Mouse (Mus musculus): ENCODE data around the gene Slc24a3.

The Slc24a3 gene

DNA sequence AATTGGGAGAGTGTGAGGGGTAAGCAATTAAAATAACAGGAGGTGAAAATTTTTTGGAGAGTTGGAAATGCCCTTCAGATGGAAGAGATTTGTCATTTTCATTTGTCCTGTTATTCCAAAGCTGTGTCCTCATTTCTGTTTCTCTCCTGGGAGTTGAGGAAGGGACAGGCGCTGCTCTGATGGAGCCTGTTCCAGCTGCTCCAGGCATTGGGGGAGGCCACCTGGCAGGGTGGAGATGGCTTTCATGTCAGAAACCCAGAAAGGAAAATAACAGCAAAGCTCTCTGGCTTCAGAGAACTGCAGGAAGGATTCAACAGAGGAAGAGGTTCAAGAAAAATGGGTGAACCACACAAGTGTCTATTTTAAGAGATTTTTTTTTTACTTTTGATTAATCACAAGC lies 186.2 kb downstream of the Slc24a3 start:
- no peak for DNase-seq (ENCODE audit: low read depth, low spot score)

DNA sequence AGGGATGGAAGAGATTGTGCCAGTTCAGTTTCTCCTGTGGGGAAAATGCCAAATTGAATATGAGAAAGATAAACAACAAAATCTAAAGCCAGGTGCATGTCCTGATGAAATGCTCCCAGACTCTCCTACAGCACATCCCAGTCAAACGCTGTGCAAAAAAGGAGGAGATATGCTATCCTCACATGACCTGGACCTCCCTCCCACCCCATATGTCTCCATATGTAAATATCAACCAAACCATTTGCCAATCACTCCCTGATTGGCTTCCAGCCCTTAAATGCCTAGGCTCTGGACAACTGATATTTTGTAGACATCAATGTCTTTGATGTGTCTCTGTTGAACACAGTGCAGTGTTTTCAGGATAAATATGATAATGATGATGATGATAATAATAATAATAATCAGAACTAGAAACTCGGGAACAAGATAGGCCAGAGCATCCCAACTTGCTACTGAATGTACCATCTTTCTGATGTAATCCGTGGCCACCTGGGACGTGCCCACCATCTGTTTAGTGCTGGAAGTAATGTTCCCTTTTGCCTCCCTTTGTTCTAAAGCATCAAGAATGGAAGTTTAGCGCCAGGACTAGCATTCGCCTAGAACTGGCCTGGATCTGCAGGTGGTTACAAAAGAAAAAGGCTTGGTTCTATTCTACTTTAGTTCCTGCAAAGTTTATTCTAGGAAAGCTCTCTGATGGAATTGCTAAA lies 190.8 kb downstream of the Slc24a3 start:
- no peak for DNase-seq (ENCODE audit: low read depth, low spot score)

DNA sequence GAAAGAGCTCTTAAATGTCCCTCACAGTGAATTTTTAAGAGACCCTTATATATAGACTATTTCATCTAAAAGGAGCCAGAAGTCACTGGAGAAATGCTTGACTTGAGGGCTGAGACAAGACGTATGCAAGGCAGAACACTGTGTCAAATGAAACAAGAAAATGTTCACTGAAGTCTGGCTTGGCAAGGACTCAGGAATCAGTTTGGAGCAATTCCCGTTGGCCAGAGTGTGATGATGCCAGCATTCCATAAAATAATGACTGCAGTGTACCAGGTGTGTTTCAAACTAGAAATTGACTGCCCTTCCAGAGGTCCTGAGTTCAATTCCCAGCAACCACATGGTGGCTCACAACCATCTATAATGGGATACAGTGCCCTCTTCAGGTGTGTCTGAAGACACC lies 196.1 kb downstream of the Slc24a3 start:
- DNase-seq (ENCODE audit: low read depth, low spot score): no peak

DNA sequence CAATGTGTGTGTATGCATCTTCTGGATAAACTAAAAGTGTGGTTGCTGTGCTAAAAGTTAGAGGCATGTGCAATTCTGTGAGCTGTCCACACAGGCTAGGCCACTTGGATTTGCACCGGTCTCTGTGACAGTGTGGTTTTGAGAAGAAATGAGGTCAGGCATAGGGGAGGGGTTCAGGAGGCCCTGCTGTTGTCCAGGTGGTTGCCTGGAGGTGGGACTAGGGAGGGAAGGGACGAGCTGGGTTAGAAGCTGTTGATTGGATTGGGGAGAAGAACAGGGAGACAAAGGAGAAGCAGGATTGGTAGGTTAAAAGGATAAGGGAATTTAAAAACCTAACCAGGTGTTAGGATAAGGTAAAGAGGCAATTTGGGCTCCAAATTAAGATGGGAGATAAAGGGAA lies 201.1 kb downstream of the Slc24a3 start:
- DNase-seq (ENCODE audit: low read depth, low spot score): no peak

DNA sequence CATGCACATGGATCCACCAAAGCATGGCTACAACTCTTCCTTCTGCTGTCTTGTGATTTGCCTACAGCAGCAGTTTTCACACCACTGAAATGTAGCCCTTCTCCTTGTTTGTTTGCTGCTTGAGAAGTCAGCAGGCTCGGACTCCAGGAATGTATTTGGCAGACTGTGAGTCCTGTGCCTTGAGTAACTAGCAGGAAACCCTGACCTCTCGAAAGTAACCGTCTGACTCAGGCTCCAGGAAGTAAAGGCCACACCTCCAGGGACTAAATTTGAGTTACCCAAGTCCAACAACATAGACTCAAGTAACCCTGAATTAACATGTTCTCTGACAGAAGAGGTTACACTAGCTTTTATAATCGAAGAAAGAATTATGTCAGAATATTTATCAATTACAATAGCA lies 203.2 kb downstream of the Slc24a3 start:
- no peak for DNase-seq (ENCODE audit: low read depth, low spot score)

DNA sequence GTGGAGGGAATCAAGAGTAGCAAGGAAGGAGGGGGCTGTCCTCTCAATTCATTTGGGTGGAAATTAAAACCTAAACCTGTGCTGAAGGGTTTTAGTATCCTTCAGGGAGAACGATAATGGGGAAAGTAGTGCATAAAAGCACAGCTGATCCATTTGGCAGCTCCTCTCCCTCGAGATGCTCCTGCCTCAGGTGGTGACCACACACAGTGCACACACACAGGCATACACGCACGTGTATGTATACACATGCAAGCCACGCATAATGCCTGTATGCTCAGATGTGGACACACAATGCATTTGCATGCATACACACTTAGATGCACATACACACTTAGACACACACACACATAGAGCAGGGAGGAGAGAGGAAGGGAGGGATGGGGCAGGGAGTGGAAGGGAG lies 206.2 kb downstream of the Slc24a3 start:
- DNase-seq (ENCODE audit: low read depth, low spot score): no peak

DNA sequence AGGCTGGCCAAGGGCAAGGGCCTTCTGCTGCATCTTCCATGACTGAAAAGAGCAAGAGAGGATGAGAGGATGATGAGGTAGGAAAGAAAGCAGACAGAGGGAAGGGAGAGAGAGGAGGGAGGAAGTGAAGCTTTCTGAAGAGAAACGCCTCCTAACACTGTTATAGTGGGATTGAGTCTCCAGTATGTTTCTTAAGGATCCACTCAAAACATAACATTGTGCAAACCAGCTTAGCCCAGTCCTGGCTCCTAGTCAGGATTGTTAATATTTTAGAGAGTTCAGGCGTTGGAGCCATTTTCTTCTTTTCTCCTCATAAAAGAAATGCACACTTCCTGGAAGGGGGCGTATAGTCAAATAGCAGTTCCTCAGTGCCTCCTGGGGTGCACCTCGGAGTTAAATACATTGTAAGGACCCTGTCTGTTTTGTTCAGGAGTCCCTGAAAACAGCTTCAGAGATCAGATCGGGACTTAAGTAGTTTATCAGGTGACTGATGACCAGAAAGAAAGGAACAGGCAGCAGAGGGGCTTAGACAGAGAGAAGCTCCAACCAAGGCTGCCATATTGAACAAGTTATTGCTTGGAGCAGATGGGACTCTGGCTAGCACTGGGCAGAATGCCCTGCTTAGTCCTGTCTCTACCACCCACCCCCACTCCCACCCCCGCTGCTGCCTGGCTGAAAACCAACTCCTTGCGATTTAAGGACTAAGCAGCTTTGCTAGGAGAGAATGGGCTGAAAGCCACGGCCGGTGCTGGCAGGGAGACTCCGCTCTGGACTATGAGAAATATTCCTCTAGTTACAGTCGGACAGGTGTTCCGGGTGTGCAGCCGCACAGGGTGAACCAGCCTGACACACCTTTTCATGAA lies 215.6 kb downstream of the Slc24a3 start:
- DNase-seq (ENCODE audit: low read depth, low spot score): no peak

DNA sequence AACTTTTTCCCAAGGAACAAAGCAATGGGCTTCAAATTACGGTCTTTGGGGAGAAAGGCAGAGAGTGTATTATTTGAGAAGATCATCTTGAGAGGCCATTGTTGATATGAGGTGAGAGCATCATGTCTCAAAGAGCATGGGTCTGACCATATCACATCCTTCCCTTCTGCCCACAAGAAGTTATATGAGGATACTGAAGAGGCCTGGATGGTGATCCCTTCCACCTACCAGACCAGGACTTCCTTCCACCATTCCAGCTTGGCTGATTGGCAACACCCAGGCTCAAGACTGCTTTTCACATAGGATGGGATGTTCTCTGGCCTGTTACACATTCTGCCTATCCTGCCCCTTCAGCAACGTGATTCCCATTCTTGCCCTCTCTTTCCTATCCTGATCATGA lies 216.7 kb downstream of the Slc24a3 start:
- DNase-seq (ENCODE audit: low read depth, low spot score): no peak

DNA sequence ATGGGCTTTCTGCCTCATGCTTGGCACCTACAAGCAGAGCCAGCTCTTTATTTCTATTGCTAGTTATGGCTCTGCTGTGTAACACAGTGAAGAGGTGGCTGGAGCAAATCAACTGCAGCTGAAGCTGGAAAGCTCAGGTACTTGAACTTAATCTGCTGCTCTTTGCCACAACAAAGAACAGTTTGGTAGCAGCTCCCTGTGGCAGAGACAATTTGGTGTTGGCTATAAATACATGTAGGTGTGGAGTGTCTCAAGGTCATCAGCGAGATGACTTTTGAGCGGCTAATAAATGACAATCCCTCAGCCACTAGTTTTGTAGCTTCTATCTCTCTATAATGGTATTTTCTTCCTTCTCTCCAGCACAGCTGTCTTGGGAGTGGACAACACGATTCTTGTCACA lies 217.7 kb downstream of the Slc24a3 start:
- DNase-seq (ENCODE audit: low read depth, low spot score): no peak

DNA sequence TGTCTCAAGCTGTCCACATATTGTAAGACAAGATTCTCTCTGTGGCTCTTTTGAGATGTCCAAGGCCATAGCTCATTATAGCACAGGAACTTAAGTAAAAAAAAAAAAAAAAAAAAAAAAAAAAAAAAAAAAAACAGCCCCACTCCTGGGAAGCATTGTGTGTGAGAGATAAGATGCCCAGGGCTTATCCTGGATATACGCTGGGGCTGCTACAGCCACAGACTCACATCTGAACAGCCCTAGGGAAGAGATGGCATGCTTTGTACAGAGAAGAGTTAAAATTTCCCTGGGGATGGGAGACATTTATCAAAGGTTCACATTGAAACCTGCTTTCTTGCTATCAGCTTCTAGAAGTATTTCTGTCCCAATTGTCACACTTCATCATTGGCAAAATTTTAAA lies 218.2 kb downstream of the Slc24a3 start:
- DNase-seq (ENCODE audit: low read depth, low spot score): no peak

DNA sequence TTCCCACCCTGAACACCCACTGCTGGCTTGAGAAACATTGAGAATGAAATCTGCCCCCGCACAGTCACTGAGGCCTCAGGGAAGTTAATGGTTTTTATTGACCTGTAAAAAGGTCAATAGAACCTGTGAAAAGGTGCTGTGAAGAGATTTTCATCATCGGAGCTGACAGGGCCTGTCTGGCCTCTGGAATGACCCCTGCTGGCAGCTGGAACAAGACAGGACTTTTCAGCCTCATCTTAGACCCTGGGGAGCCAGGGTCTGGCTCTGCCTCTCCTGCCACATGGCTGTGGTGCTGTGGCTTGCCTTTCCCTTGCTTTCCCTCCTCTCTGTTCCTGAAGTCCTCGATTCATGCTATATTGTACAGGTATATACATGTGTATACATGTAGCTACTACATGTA lies 228.2 kb downstream of the Slc24a3 start:
- DNase-seq (ENCODE audit: low read depth, low spot score): no peak

DNA sequence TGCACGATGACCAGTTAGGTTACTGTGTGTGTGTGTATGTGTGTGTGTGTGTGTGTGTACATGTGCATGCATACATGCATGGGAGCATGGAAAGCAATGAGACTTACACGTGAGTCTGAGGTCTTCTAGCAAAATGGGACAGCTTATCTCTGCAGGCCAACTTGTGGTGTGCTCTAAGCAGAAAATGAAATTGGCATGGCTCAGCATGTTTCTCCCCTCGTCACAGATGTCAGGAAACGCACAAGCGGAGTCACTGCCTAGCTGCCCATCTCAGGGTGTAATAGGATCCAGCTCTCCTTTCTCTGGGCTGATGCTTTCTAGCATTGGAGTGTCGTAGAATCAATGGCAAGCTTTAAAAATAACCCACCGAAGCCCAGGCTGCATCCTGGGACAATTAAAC lies 229.0 kb downstream of the Slc24a3 start:
- DNase-seq (ENCODE audit: low read depth, low spot score): no peak

DNA sequence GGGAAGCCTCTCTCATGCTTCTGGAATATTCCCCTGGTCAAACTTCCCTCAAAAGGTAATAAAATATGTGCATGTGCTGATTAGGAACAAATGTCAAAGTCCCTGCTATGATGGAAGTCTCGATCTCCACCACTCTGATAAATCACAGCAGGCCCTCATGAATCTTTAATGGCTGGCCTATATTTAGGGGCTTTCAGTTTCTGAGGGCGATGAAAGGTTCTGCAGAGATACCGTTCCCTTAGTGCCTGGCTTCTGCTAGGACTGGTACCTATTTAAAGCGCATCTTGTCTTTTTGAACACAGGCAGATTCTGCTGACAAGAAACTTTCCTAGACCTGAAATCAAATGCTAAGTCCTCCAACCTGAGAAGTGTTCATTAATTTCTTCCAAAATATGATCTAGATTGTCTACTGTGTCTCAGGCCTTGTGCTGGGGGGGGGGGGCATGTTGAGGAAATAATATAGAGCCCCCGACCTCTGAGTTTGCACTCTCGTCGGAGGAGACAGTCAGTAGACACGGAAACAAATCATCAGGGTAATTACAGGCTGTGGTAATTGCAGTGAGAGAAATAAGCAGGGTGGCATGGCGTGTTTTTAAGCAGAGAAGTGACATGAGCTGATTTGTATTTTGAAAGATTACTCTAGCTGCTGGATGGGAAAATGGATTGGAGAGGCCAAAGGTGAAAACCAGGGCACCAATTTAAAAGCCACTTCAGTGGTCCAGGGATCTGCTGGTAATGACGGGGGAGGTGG lies 230.1 kb downstream of the Slc24a3 start:
- DNase-seq (ENCODE audit: low read depth, low spot score): no peak

DNA sequence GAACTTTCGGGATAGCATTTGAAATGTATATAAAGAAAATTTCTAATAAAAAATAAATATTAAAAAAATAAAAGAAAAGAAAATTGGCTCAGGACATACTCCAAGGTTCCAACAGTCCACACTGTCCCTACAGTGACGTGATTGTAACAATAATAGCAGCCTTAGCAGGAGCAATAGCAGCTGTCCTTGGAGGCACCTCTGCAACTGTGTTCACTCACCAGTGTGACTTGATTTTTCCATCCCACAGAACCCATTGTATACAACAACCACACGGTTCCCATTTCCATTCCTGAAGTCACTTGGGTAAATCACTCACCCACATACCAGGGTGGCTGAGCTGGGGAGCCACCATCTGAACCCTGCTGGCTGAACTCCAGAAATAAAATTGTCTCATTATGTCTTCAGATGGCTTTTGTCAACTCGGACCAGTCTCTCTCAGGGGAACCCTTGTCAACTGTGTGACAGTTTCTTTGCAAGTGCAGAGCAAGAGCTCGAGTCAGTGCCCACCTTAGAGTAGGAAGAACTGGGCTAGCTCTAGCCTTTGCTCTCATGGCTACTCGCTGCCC lies 233.8 kb downstream of the Slc24a3 start:
- DNase-seq (ENCODE audit: low read depth, low spot score): no peak

DNA sequence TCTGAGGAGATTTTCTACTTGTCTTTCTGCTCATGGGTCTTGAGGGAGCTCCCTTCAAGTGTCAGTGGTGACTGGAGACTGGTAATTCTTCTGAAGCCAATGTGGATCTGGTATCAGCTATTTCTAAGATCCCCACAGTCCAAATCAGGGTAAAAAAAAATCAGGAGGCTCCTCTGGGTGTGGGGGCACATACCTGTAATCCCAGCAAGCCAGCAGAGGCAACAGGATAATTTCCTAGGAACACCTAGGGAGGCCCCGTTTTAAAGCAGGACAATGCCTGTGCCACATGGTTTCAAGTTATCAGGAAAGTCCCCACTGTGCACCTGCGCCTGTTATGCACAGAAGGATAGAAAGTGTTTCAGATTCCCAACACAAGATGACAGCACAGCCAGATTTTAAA lies 234.4 kb downstream of the Slc24a3 start:
- no peak for DNase-seq (ENCODE audit: low read depth, low spot score)

DNA sequence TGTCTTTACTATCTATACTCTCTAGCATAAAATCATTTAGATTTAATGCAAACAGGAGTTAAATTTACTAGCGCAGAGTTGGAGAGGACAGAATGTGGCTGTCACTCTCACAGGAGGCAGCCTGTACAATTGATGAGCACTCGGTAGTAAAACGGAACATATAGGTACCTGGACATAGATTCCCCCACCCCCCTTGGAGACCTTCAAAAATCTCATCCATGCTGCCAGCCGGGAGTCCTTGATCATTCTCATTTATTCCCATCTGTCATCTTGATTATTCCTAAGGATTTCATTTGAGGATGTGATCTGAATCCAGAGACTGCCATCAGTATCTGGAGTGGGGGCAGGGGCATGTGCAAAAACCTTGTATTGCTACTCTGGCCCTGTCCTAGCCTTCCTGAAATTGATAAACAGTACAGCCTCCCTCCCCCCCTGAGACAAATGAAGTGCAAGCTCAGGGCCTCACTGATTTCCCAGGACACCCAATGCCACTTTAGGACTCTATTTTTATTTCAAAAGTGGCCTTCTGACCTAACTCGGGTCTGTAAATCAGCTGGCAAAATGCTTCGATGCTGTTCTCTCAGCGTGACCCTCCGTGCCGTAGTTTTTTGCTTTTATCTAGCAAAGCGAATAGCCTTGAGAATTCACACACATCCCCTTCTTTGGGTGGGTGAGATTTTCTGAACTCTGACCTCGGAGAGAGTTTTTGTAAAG lies 237.4 kb downstream of the Slc24a3 start:
- DNase-seq (ENCODE audit: low read depth, low spot score): no peak

DNA sequence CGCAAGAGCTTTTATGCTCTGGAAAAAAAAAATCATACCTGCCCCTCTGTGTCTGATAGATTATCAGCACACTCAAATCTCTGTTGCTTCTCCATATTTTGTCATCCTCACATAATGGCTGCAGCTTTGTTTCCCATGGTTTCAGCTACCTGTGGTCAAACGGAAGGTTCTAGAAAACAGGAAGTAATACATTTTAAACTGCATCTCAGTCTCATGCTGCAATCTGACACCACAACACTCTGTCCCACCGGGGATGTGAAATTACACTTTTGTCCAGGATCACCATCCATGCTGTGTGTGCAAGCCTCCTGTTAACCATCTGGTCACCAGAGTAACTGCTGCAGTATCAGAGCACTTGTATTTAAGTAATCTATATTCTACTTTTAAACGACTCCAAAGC lies 238.2 kb downstream of the Slc24a3 start:
- DNase-seq (ENCODE audit: low read depth, low spot score): no peak

DNA sequence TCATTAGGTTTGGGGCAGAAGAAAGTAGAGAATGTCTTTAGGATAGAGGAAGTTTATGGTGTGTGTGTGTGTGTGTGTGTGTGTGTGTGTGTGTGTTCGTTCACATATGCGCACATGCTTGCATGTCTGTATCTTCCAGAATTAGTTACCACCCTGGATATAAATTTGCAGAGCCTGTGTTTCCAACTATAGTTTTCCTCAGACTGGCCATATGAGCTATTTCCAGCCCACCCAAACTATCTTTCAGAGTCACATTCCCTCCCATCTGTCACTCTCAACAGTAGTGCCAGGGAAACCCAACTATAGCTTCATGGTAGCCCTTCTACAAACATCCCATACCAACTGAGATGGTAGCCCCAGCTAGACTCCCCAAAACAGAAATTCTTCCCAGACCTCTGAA lies 250.2 kb downstream of the Slc24a3 start:
- no peak for DNase-seq (ENCODE audit: low read depth, low spot score)

DNA sequence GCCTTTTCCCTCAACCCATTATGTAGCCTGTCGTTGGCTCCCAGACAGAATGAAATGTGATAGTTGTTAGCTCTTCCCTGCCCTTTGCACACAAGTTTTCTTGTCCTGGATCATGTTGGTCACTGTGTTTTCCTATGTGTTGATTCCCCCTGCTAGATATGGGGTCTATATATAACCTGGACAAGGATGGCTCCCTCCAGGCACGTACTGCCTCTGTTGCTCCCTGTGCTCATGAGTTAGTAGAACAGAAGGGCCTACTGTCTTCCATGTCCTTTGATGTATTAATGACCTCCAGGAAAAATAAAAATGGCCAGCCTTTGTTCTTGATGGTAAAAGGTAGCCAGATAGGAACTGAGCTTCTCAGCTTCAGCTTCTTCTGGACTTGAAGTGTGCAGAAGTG lies 251.5 kb downstream of the Slc24a3 start:
- DNase-seq (ENCODE audit: low read depth, low spot score): no peak

DNA sequence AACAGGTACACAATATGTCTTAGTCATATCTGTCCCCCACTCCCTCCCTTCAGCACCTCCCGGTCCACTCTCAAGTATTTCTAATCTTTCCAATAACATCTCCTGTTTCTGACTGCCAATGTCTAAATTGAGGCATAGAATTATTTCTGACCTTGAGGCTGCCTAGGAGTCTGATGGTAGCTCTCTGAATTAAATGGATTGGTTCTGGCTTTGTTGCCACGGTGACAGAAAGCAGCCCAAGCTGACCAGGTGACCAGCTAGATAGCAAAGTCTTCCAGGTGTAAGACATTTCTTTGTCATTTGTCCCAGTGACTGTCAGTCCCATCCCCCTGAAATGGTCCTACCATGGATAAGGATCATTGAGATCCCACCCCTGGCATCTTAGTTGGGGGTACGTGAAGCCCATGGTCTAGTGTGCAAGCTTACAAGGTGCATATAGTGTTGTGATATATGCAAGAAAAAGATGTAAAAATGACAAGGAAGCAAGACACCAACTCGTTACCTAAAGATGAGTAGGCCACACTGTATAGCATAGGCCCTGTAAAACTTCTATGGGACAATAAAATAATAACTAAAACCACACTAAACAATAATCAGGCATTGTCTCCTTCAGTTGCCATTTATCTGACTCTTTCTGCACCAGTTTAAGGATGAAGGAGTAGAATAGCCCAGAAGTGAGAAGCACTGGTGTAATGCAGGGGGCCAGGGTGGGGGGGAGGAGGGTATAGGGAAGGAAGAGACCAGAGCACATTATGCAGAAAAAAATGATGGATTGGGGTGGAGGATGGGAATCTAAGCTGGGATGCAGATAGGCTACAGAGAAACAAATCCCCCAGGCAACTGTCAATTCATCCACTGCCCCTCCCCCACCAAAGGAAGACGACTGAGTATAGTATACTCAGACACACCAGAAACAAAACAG lies 253.7 kb downstream of the Slc24a3 start:
- no peak for DNase-seq (ENCODE audit: low read depth, low spot score)

DNA sequence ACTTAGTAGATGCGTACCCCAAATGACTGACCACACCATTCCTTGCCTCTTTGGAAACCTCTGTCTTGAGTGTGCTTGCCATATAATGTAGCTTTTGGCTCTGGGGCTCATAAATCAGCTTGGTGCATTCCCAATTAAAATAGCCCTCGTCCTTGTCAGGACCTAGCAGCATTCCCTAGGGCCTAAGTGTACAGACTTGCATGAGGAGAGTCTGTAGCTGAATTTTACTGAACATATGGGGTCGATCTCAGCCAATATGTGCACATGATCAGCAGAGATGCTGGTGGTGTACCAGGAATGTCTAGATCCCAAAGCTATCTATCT lies 254.3 kb downstream of the Slc24a3 start:
- DNase-seq (ENCODE audit: low read depth, low spot score): no peak
